Mouse (Mus musculus): ENCODE results near the gene Bphl. TPM values are rescaled to one million over a fixed set of nuclear protein-coding genes. Genes with fewer than 3 reads are reported as not detected.

Bphl gene
- total RNA-seq, 4 experiments from 2014 or later = 91.3 to 124 (median 102) TPM

Other genes starting within 250 kb of the Bphl start
- not detected for gene Serpinb6e, start 194.2 kb upstream of the Bphl start, total RNA-seq (2022)
- under 1 TPM in 3 of 4 experiments, not detected in 1; 0.38 to 0.91 (median 0.61) TPM for gene Serpinb6c, start 131.9 kb upstream of the Bphl start, total RNA-seq (2022)
- gene Nqo2, start 72.9 kb upstream of the Bphl start, total RNA-seq (2022) = 10 to 100 TPM; 38.0 to 67.6 (median 52.9) TPM
- gene Ripk1, start 35.2 kb upstream of the Bphl start, total RNA-seq (2022) = 10 to 100 TPM; 28.2 to 33.1 (median 31.6) TPM
- 100 to 1,000 TPM; 448 to 750 (median 575) TPM for gene Serpinb6a, start 34.8 kb upstream of the Bphl start, total RNA-seq (2022)
- 10 to 100 TPM; 21.4 to 34.1 (median 28.2) TPM for gene Tubb2a, start 40.4 kb downstream of the Bphl start, total RNA-seq (2022)
- 1 to 10 TPM in 3 of 4 experiments, under 1 TPM in 1; 0.81 to 3.5 (median 1.5) TPM for gene Tubb2b, start 92.9 kb downstream of the Bphl start, total RNA-seq (2022)
- gene Psmg4, start 125.4 kb downstream of the Bphl start, total RNA-seq (2022) = 10 to 100 TPM; 28.6 to 39.3 (median 31.2) TPM

Measured in adrenal gland, adult 8-10 months (tissue).